ENCODE assay signal across 8 mouse cellular contexts in the genomic region with DNA sequence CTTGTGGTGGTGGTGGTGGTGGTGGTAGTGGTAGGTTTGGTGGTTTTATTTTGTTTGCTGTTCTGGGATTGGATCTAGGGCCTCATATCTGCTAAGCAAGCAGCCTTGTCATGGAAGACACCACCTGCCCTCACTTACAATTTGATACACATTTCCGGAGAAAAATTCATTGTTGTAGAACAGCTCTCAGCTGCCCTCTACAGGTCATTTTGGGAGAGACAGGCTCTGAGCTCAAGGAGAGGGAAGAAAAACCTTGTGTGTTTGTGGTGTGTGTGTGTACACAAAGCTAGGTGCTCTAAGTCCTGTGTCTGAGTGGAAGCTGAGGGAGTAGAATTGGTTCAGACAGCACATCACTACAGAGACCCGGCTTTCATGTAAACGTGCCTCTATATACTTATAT. TPM values are rescaled to one million over a fixed set of nuclear protein-coding genes. Genes with fewer than 3 reads are reported as not detected.
DNase-seq lines count a peak whose midpoint lies in the region; ATAC-seq and TF ChIP-seq lines count a peak whose summit lies in the region.

No protein-coding gene starts in this region.

- H3K27me3 ChIP-seq in liver, postnatal 0 days (ENCODE audit: insufficient read depth, low read length): no peaks in the 10 kb centered on the region
- no peaks in the 10 kb centered on the region for H3K27me3 ChIP-seq in neural tube, embryonic 15.5 days (replicated peaks)

- no peak overlapping the region for H3K27ac ChIP-seq in liver, postnatal 0 days (ENCODE audit: low read depth)
- H3K27ac ChIP-seq in neural tube, embryonic 15.5 days (replicated peaks): peak overlapping the region; percentile 68

- peak; percentile 39 to 51; a peak in 1 of 4 replicates for ATAC-seq in hematopoietic stem cell, adult 5-6 weeks (replicated peaks in 1 of 2; ENCODE audit: insufficient read depth in 1 of 2, low FRiP score in 2 of 2, low TSS enrichment in 1 of 2, low read depth in 1 of 2, poor library complexity in 2 of 2, severe bottlenecking in 2 of 2)
- no peak for ATAC-seq in liver, postnatal 0 days
- ATAC-seq in neural tube, embryonic 15.5 days (ENCODE audit: low FRiP score): no peak

- WGBS in liver, postnatal 0 days (ENCODE audit: insufficient replicate concordance): 9% methylated on average over 3 of the region's 3 CpGs
- 8% methylated on average over 3 of the region's 3 CpGs for WGBS in neural tube, embryonic 15.5 days

- no peak overlapping the region for H3K4me3 ChIP-seq in liver, postnatal 0 days (ENCODE audit: low read depth, low read length)
- no peak overlapping the region for H3K4me3 ChIP-seq in neural tube, embryonic 15.5 days (replicated peaks)

- peak; percentile 43 to 85 for DNase-seq in adrenal gland, adult (ENCODE audit: inconsistent age in 2 of 2, low spot score in 1 of 2)
- DNase-seq in adrenal gland, adult 2 months: no peak
- peak; percentile 54 for DNase-seq in right cerebral cortex, adult 18-20 months
- DNase-seq in right cerebral cortex, postnatal 36 days (ENCODE audit: low spot score in 2 of 2): no peak
- peak; percentile 89 for DNase-seq in embryo, embryonic 10.5 days (ENCODE audit: low spot score)
- peak; percentile 81 for DNase-seq in liver, postnatal 0 days

- no peaks in the 10 kb centered on the region for H3K36me3 ChIP-seq in liver, postnatal 0 days (replicated peaks; ENCODE audit: insufficient read depth, low read length)
- H3K36me3 ChIP-seq in neural tube, embryonic 15.5 days: no peaks in the 10 kb centered on the region

- peaks cover 8% of the 10 kb centered on the region for H3K4me1 ChIP-seq in liver, postnatal 0 days (ENCODE audit: insufficient read depth)
- H3K4me1 ChIP-seq in neural tube, embryonic 15.5 days: peaks cover 6% of the 10 kb centered on the region

- TF ChIP-seq CTCF in liver, postnatal 0 days (IDR thresholded peaks at IDR 0.05; ENCODE audit: low read depth): peak; percentile 91

- H3K4me2 ChIP-seq in liver, postnatal 0 days (ENCODE audit: low read depth, low read length): no peak overlapping the region
- no peak overlapping the region for H3K4me2 ChIP-seq in neural tube, embryonic 15.5 days

- H3K9me3 ChIP-seq in liver, postnatal 0 days (ENCODE audit: low read length): no peaks in the 10 kb centered on the region
- no peaks in the 10 kb centered on the region for H3K9me3 ChIP-seq in neural tube, embryonic 15.5 days (replicated peaks)

- H3K9ac ChIP-seq in liver, postnatal 0 days (replicated peaks): no peak overlapping the region
- no peak overlapping the region for H3K9ac ChIP-seq in neural tube, embryonic 15.5 days (replicated peaks)

- no peak for TF ChIP-seq EP300 in liver, postnatal 0 days (IDR thresholded peaks at IDR 0.05; ENCODE audit: low read depth)

RNA-seq across cellular contexts. Expression of a gene that starts 4.0 kb away (rescaled TPM):
- total RNA-seq in adrenal gland, adult 2 months (2021): 100 to 1,000 TPM; 430 to 653 TPM
- polyA plus RNA-seq in adrenal gland, adult 2 months (2012; rRNA removed): 880 and 1,121 TPM in 2 replicates
- 54.6 and 80.4 TPM in 2 replicates for total RNA-seq in hematopoietic stem cell, adult 5-6 weeks (2017)
- 761 and 777 TPM in 2 replicates for polyA plus RNA-seq in liver, postnatal 0 days (2015; fragmentation: Nextera tagmentation; extraction: Ambion mirVana)
- polyA plus RNA-seq in neural tube, embryonic 15.5 days (2015; fragmentation: Nextera tagmentation; extraction: Ambion mirVana): 949 and 1,085 TPM in 2 replicates

RNA-seq across cellular contexts. Expression of a gene that starts 13.3 kb away (rescaled TPM):
- total RNA-seq in adrenal gland, adult 2 months (2021): 1 to 10 TPM; 1.6 to 5.8 TPM
- 6.1 and 6.3 TPM in 2 replicates for polyA plus RNA-seq in adrenal gland, adult 2 months (2012; rRNA removed)
- not detected in 2 replicates for total RNA-seq in hematopoietic stem cell, adult 5-6 weeks (2017)
- 0.48 and 0.67 TPM in 2 replicates for polyA plus RNA-seq in liver, postnatal 0 days (2015; fragmentation: Nextera tagmentation; extraction: Ambion mirVana)
- polyA plus RNA-seq in neural tube, embryonic 15.5 days (2015; fragmentation: Nextera tagmentation; extraction: Ambion mirVana): 17.4 and 23.5 TPM in 2 replicates

RNA-seq across cellular contexts. Expression of a gene that starts 20.2 kb away (rescaled TPM):
- total RNA-seq in adrenal gland, adult 2 months (2021): 10 to 100 TPM; 19.3 to 33.8 TPM
- 45.8 and 61.8 TPM in 2 replicates for polyA plus RNA-seq in adrenal gland, adult 2 months (2012; rRNA removed)
- total RNA-seq in hematopoietic stem cell, adult 5-6 weeks (2017): 16.7 and 18.6 TPM in 2 replicates
- polyA plus RNA-seq in liver, postnatal 0 days (2015; fragmentation: Nextera tagmentation; extraction: Ambion mirVana): 4.6 and 5.1 TPM in 2 replicates
- polyA plus RNA-seq in neural tube, embryonic 15.5 days (2015; fragmentation: Nextera tagmentation; extraction: Ambion mirVana): 22.3 and 23.8 TPM in 2 replicates

RNA-seq across cellular contexts. Expression of a gene that starts 35.5 kb away (rescaled TPM):
- 10 to 100 TPM; 35.6 to 41.8 TPM for total RNA-seq in adrenal gland, adult 2 months (2021)
- polyA plus RNA-seq in adrenal gland, adult 2 months (2012; rRNA removed): 23.1 and 29.0 TPM in 2 replicates
- 9.9 and 11.2 TPM in 2 replicates for total RNA-seq in hematopoietic stem cell, adult 5-6 weeks (2017)
- polyA plus RNA-seq in liver, postnatal 0 days (2015; fragmentation: Nextera tagmentation; extraction: Ambion mirVana): 7.3 and 8.2 TPM in 2 replicates
- 75.8 and 81.7 TPM in 2 replicates for polyA plus RNA-seq in neural tube, embryonic 15.5 days (2015; fragmentation: Nextera tagmentation; extraction: Ambion mirVana)

RNA-seq across cellular contexts. Expression of a gene that starts 43.6 kb away (rescaled TPM):
- 10 to 100 TPM; 65.7 to 72.3 TPM for total RNA-seq in adrenal gland, adult 2 months (2021)
- polyA plus RNA-seq in adrenal gland, adult 2 months (2012; rRNA removed): 81.1 and 94.0 TPM in 2 replicates
- total RNA-seq in hematopoietic stem cell, adult 5-6 weeks (2017): 15.3 and 25.0 TPM in 2 replicates
- 29.6 and 31.2 TPM in 2 replicates for polyA plus RNA-seq in liver, postnatal 0 days (2015; fragmentation: Nextera tagmentation; extraction: Ambion mirVana)
- 43.5 and 48.5 TPM in 2 replicates for polyA plus RNA-seq in neural tube, embryonic 15.5 days (2015; fragmentation: Nextera tagmentation; extraction: Ambion mirVana)

Comparison
In these comparisons a context has a peak if more than half of its experiments do, and no peak if none do; other contexts are left out.
1. DNase-seq: peak in adrenal gland, adult (2 of 2), right cerebral cortex, adult 18-20 months (single experiment), embryo, embryonic 10.5 days (single experiment) and liver, postnatal 0 days (single experiment); none in adrenal gland, adult 2 months (single experiment) and right cerebral cortex, postnatal 36 days (0 of 2).
2. ATAC-seq: peak in hematopoietic stem cell, adult 5-6 weeks (2 of 2); none in liver, postnatal 0 days (single experiment) and neural tube, embryonic 15.5 days (single experiment).